Mouse (Mus musculus): ENCODE measurements around the gene Arvcf. TPM values are rescaled to one million over a fixed set of nuclear protein-coding genes. Genes with fewer than 3 reads are reported as not detected.
A peak's percentile ranks its signal among the peaks of the same experiment; 100 is the strongest.

The Arvcf gene
- polyA plus RNA-seq, 1 experiment from 2014 or later = 30.8 TPM

DNA sequence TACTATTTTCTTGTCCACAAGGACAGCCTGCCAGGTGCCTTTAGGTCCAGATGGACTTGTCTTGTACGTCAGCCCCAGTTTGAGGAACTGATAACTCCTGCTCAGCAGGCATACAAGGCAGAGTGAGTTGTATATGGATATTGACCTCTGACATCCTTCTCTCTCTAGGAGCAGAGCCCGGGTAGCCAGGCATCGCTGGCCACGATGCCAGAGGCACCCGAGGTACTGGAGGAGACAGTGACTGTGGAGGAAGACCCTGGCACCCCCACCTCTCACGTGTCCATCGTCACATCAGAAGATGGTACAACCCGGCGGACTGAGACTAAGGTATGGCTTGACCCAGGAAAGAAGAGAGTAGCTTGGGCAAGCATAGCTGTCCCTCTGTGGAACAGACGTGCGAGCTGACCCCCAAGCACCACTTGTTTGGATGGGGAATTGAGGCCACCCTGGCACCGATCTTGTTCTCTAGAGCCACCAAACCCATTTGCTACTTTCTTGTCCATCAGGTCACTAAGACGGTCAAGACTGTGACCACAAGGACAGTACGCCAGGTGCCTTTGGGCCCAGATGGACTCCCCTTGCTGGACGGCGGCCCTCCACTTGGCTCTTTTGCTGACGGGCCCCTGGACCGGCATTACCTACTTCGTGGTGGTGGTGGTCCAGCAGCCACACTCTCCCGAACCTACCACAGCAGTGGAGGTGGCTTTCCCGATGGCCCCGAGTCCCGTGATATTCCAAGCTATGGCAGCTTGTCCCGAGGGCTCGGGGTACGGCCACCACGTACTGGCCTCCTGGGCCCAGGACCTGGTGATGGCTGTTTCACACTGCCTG lies 49.0 kb downstream of the Arvcf start:
- Histone ChIP-seq H3K4me2 (no peak overlapping the region), H3K36me3 (ENCODE audit: insufficient read depth) (peaks cover 49% of the 10 kb centered on the region), H3K9ac (no peak overlapping the region), H3K9me3 (ENCODE audit: low read depth, low read length) (no peaks in the 10 kb centered on the region), H3K4me3 (ENCODE audit: low read depth, low read length) (no peak overlapping the region), H3K4me1 (ENCODE audit: insufficient read depth) (peaks cover 29% of the 10 kb centered on the region), H3K27me3 (ENCODE audit: insufficient read depth, low read length) (no peaks in the 10 kb centered on the region), H3K27ac (ENCODE audit: low read depth) (no peak overlapping the region; the same call in 1 of the 2 replicates)
- TF ChIP-seq CTCF (IDR thresholded peaks at IDR 0.05; ENCODE audit: low read depth) = no peak
- WGBS = 95% methylated on average over 27 of the region's 27 CpGs
- DNase-seq (no peak), ATAC-seq (ENCODE audit: insufficient read depth) (no peak)

DNA sequence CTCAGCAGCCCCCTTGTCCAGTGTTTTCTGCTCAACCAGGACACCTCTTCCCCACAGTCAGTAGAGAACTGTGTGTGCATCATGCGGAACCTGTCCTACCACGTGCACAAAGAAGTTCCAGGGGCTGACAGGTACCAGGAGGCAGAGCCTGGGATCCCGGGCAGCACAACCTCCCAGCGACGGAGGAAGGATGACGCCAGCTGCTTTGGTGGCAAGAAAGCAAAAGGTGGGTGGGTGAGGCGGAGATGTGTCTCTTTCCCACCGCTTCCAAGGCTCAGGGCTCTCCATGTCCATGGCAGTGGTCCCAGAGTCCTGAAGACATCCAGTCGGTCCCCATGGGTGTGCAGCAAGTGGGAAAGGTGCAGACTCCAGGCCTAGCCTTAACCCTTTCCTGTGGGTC lies 52.0 kb downstream of the Arvcf start:
- H3K9me3 ChIP-seq (ENCODE audit: low read depth, low read length) = no peaks in the 10 kb centered on the region
- ATAC-seq (ENCODE audit: insufficient read depth) = no peak
- H3K4me2 ChIP-seq = no peak overlapping the region
- no peak for DNase-seq
- no peak for TF ChIP-seq CTCF (IDR thresholded peaks at IDR 0.05; ENCODE audit: low read depth)
- H3K9ac ChIP-seq = no peak overlapping the region
- H3K27ac ChIP-seq (ENCODE audit: low read depth) = peak overlapping the region; percentile 76
- no peak overlapping the region for H3K4me3 ChIP-seq (ENCODE audit: low read depth, low read length)
- peaks cover 16% of the 10 kb centered on the region for H3K4me1 ChIP-seq (ENCODE audit: insufficient read depth)
- WGBS = 60% methylated on average over 9 of the region's 9 CpGs
- no peaks in the 10 kb centered on the region for H3K27me3 ChIP-seq (ENCODE audit: insufficient read depth, low read length)
- peaks cover 78% of the 10 kb centered on the region for H3K36me3 ChIP-seq (ENCODE audit: insufficient read depth)

DNA sequence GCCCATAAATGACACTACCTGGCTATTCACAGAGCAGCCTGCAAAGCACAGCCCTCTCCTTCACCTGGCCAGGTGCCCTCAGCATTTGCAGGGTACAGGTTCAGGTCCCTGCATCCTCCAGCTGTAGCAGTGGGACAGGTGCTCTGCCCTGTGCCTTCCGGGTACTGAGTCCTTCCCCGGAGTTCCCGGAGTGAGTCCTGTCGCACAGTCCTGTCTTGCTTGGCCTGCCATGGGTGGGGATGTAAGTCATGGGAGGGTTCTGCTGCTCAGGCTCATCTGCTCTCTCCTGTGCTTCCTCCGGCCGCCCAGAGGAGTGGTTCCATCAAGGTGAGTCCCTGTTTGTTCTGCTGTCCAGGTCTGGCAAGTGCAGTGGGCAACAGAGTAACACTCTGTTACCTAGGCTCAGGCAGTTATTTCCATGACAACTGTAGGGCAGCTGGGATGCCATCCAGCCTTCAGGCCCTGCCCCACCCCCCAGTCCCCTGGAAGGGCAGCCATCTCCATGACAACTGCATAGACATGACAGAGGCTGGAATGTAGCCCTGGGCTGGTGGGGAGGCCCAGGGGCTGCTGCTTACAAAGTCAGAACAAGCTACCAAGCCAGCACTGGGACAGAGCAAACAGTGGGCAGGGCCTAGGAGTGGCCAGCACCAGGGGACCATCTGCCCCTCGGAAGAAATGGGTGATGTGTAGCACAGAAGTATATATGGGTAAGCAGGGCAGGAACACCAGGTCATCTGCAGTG lies 52.7 kb downstream of the Arvcf start:
- peaks cover 84% of the 10 kb centered on the region for H3K36me3 ChIP-seq (ENCODE audit: insufficient read depth)
- WGBS = 36% methylated on average over 7 of the region's 7 CpGs

GRCm38 (mm10) chr16:18403285-18403684 lies 55.3 kb downstream of the Arvcf start:
- no peak overlapping the region for H3K27ac ChIP-seq (ENCODE audit: low read depth)
- ATAC-seq (ENCODE audit: insufficient read depth) = no peak
- H3K4me3 ChIP-seq (ENCODE audit: low read depth, low read length) = no peak overlapping the region
- no peaks in the 10 kb centered on the region for H3K9me3 ChIP-seq (ENCODE audit: low read depth, low read length)
- H3K27me3 ChIP-seq (ENCODE audit: insufficient read depth, low read length) = no peaks in the 10 kb centered on the region
- H3K9ac ChIP-seq = no peak overlapping the region
- peaks cover 6% of the 10 kb centered on the region for H3K4me1 ChIP-seq (ENCODE audit: insufficient read depth)
- 86% methylated on average over 12 of the region's 12 CpGs for WGBS
- no peak for DNase-seq
- peaks cover 79% of the 10 kb centered on the region for H3K36me3 ChIP-seq (ENCODE audit: insufficient read depth)
- no peak overlapping the region for H3K4me2 ChIP-seq
- TF ChIP-seq CTCF (IDR thresholded peaks at IDR 0.05; ENCODE audit: low read depth) = no peak

More for the DNA sequence above, 52.7 kb downstream of the Arvcf start:
- no peak for TF ChIP-seq CTCF (IDR thresholded peaks at IDR 0.05; ENCODE audit: low read depth)
- Histone ChIP-seq H3K4me2 (no peak overlapping the region), H3K4me1 (ENCODE audit: insufficient read depth) (peaks cover 13% of the 10 kb centered on the region), H3K27ac (ENCODE audit: low read depth) (peak overlapping the region; percentile 76), H3K9ac (no peak overlapping the region), H3K9me3 (ENCODE audit: low read depth, low read length) (no peaks in the 10 kb centered on the region), H3K4me3 (ENCODE audit: low read depth, low read length) (no peak overlapping the region), H3K27me3 (ENCODE audit: insufficient read depth, low read length) (no peaks in the 10 kb centered on the region)
- peak; percentile 79 for DNase-seq
- peak; percentile 88 for ATAC-seq (ENCODE audit: insufficient read depth)

DNA sequence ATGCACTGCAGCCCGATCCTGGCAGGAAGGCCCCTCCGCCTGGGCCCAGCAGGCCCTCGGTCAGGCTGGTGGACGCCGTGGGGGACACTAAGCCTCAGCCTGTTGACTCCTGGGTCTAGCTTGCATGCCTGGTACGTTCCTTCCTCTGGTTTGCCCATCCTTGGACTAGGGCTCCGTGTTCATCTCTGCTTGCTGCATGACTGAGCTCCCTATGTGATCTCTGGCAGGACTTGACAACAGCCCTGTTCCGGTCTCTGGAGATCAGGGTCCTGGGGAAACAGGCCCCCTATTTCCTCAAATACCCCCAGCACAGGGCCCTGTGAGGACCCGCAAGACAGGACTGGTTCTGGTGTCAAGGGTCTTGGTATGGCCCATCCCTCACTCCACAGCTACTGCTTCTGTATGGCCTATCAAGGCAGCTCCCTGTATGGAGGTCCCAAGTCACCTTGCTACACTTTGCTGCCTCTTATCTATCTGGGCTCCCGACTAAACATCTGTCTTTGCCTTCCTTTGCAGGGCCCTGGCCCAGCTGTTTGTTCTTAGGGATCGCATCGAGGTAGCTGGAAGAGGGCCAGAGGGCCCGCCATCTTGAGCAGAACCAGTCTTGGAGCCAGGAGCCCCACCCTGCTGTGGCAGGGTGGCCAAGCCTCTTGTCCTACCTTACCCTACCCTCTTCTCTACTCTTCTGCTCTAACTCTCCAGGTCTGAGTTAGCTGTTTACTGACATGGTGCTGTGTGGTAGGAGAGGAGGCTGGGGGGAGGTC lies 57.3 kb downstream of the Arvcf start:
- Histone ChIP-seq H3K4me1 (ENCODE audit: insufficient read depth) (peaks cover 6% of the 10 kb centered on the region), H3K4me3 (ENCODE audit: low read depth, low read length) (no peak overlapping the region), H3K27me3 (ENCODE audit: insufficient read depth, low read length) (no peaks in the 10 kb centered on the region), H3K9ac (no peak overlapping the region), H3K9me3 (ENCODE audit: low read depth, low read length) (no peaks in the 10 kb centered on the region), H3K27ac (ENCODE audit: low read depth) (0 out of 2 replicates have a peak overlapping the region, but pooled peaks have one; percentile 13), H3K36me3 (ENCODE audit: insufficient read depth) (peaks cover 73% of the 10 kb centered on the region), H3K4me2 (no peak overlapping the region)
- no peak for TF ChIP-seq CTCF (IDR thresholded peaks at IDR 0.05; ENCODE audit: low read depth)
- DNase-seq = no peak
- ATAC-seq (ENCODE audit: insufficient read depth) = no peak
- 73% methylated on average over 13 of the region's 13 CpGs for WGBS

DNA sequence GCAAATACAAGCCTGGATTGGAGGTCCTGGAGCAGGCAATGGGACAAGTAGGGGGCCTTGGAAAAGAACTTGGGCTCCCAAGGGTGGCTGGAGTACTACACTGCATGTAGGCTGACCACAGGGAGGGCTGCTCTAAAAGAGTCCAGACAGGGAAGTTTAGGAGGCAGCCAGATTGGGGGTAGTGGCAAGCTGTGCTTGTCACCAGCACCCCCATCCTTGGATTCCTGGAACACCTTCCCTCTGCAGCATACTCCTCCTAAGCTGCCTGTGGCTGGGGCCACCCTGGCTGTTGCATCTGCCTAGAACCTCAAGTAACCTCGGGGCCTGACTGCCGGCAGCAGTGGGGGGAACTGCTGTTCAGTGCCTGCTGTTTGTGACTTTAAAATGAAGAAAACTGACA lies 57.9 kb downstream of the Arvcf start:
- H3K9ac ChIP-seq = no peak overlapping the region
- H3K27ac ChIP-seq (ENCODE audit: low read depth) = no peak overlapping the region
- WGBS = 64% methylated on average over 2 of the region's 2 CpGs
- peaks cover 75% of the 10 kb centered on the region for H3K36me3 ChIP-seq (ENCODE audit: insufficient read depth)
- TF ChIP-seq CTCF (IDR thresholded peaks at IDR 0.05; ENCODE audit: low read depth) = no peak
- H3K4me2 ChIP-seq = no peak overlapping the region
- H3K4me1 ChIP-seq (ENCODE audit: insufficient read depth) = peaks cover 5% of the 10 kb centered on the region
- ATAC-seq (ENCODE audit: insufficient read depth) = no peak
- H3K4me3 ChIP-seq (ENCODE audit: low read depth, low read length) = no peak overlapping the region
- H3K27me3 ChIP-seq (ENCODE audit: insufficient read depth, low read length) = no peaks in the 10 kb centered on the region
- H3K9me3 ChIP-seq (ENCODE audit: low read depth, low read length) = no peaks in the 10 kb centered on the region
- no peak for DNase-seq

Measured in lung, embryonic 14.5 days (tissue).